Mouse (Mus musculus): ENCODE measurements around the gene Rbbp8nl. TPM values are rescaled to one million over a fixed set of nuclear protein-coding genes. Genes with fewer than 3 reads are reported as not detected.
"Not testable (repeated sequence)": the region's sequence is repeated elsewhere in the genome, so short reads cannot be mapped to it uniquely, and the experiment has no call there.

The Rbbp8nl gene
- total and polyA plus RNA-seq, 3 experiments = not detected

- not testable (repeated sequence) for H3K9me3 ChIP-seq (replicated peaks; ENCODE audit: insufficient read depth, low read length); H3K27me3 ChIP-seq (ENCODE audit: control insufficient read depth in 1 of 2, insufficient read depth in 2 of 2, low read length in 2 of 2); H3K27ac ChIP-seq (ENCODE audit: control insufficient read depth, low read depth, low read length); H3K9ac ChIP-seq (ENCODE audit: control insufficient read depth, low read depth, low read length, poor library complexity, severe bottlenecking); H3K4me3 ChIP-seq (ENCODE audit: control insufficient read depth in 1 of 2, insufficient read depth in 1 of 2, low read depth in 2 of 2, low read length in 2 of 2)
- Histone ChIP-seq H3K79me2 (ENCODE audit: control insufficient read depth, insufficient read depth, low read length, poor library complexity) (peaks cover 18% of the 10 kb centered on the region), H3K36me3 (ENCODE audit: control insufficient read depth in 1 of 2, insufficient read depth in 2 of 2, low read length in 2 of 2) (peaks cover 6 to 17% of the 10 kb centered on the region in 2 experiments), H3K4me1 (ENCODE audit: control insufficient read depth in 1 of 2, insufficient read depth in 2 of 2, low read length in 2 of 2) (peaks cover 0 to 10% of the 10 kb centered on the region in 2 experiments; a peak in 2 of 4 replicates)
- TF ChIP-seq SIN3A (IDR thresholded peaks at IDR 0.05; ENCODE audit: low read length) (0 out of 2 replicates have a peak, but pooled peaks have one; percentile 13), POLR2AphosphoS2 (IDR thresholded peaks at IDR 0.05; ENCODE audit: low read length) (0 out of 2 replicates have a peak, but pooled peaks have one; percentile 61)
- peak; percentile 49 for DNase-seq (ENCODE audit: low read depth, low spot score)
Measured at GRCm38 (mm10) chr2:180259826-180260609, 29.7 kb downstream of the Rbbp8nl start.

GRCm38 (mm10) chr2:180258951-180259484, 30.7 kb downstream of the Rbbp8nl start:
- not testable (repeated sequence) for H3K27me3 ChIP-seq (ENCODE audit: control insufficient read depth in 1 of 2, insufficient read depth in 2 of 2, low read length in 2 of 2); H3K9me3 ChIP-seq (replicated peaks; ENCODE audit: insufficient read depth, low read length); H3K4me3 ChIP-seq (ENCODE audit: control insufficient read depth in 1 of 2, insufficient read depth in 1 of 2, low read depth in 2 of 2, low read length in 2 of 2)
- Histone ChIP-seq H3K36me3 (ENCODE audit: control insufficient read depth in 1 of 2, insufficient read depth in 2 of 2, low read length in 2 of 2) (peaks cover 6 to 17% of the 10 kb centered on the region in 2 experiments), H3K79me2 (ENCODE audit: control insufficient read depth, insufficient read depth, low read length, poor library complexity) (peaks cover 18% of the 10 kb centered on the region), H3K9ac (ENCODE audit: control insufficient read depth, low read depth, low read length, poor library complexity, severe bottlenecking) (peak overlapping the region; percentile 92), H3K27ac (ENCODE audit: control insufficient read depth, low read depth, low read length) (peak overlapping the region; percentile 9), H3K4me1 (ENCODE audit: control insufficient read depth in 1 of 2, insufficient read depth in 2 of 2, low read length in 2 of 2) (peaks cover 0 to 11% of the 10 kb centered on the region in 2 experiments; a peak in 2 of 4 replicates)
- peak; percentile 41 for DNase-seq (ENCODE audit: low read depth, low spot score)
- peak in 1 of 2 experiments; percentile 58; a peak in 1 of 4 replicates for TF ChIP-seq POLR2A (IDR thresholded peaks at IDR 0.05; ENCODE audit: control insufficient read depth in 1 of 2, insufficient read depth in 1 of 2, low read depth in 1 of 2, low read length in 2 of 2, poor library complexity in 1 of 2)
- TF ChIP-seq ZMIZ1 (IDR thresholded peaks at IDR 0.05; ENCODE audit: low read depth, low read length) = 0 out of 2 replicates have a peak, but pooled peaks have one; percentile 37
- peak; percentile 94 for TF ChIP-seq POLR2AphosphoS2 (IDR thresholded peaks at IDR 0.05; ENCODE audit: low read length)

GRCm38 (mm10) chr2:180257963-180258865, 31.5 kb downstream of the Rbbp8nl start:
- no peaks in the 10 kb centered on the region for H3K27me3 ChIP-seq (ENCODE audit: control insufficient read depth in 1 of 2, insufficient read depth in 2 of 2, low read length in 2 of 2)
- H3K4me3 ChIP-seq (ENCODE audit: control insufficient read depth in 1 of 2, insufficient read depth in 1 of 2, low read depth in 2 of 2, low read length in 2 of 2) = peak overlapping the region; percentile 65 to 84
- 0 out of 2 replicates have a peak, but pooled peaks have one; percentile 8 for TF ChIP-seq TBP (IDR thresholded peaks at IDR 0.05; ENCODE audit: low read depth, low read length)
- TF ChIP-seq USF2 (IDR thresholded peaks at IDR 0.05; ENCODE audit: borderline replicate concordance in 1 of 2, insufficient read depth in 1 of 2, low read depth in 1 of 2, low read length in 2 of 2) = no peak
- no peak for TF ChIP-seq NRF1 (IDR thresholded peaks at IDR 0.05; ENCODE audit: insufficient read depth, low read depth, low read length, poor library complexity, severe bottlenecking)
- no peak for TF ChIP-seq TCF12 (IDR thresholded peaks at IDR 0.05; ENCODE audit: low read depth, low read length)
- peak; percentile 40; the same call in 1 of the 2 replicates for TF ChIP-seq MAX (IDR thresholded peaks at IDR 0.05; ENCODE audit: low read length)
- TF ChIP-seq MAFK (IDR thresholded peaks at IDR 0.05; ENCODE audit: borderline replicate concordance, low read depth, low read length) = no peak
- TF ChIP-seq HCFC1 (IDR thresholded peaks at IDR 0.05; ENCODE audit: low read depth, low read length) = no peak
- TF ChIP-seq CHD1 (IDR thresholded peaks at IDR 0.05; ENCODE audit: low read depth, low read length) = peak; percentile 97
- H3K79me2 ChIP-seq (ENCODE audit: control insufficient read depth, insufficient read depth, low read length, poor library complexity) = peaks cover 18% of the 10 kb centered on the region
- peak overlapping the region; percentile 92 for H3K9ac ChIP-seq (ENCODE audit: control insufficient read depth, low read depth, low read length, poor library complexity, severe bottlenecking)
- peaks cover 0 to 11% of the 10 kb centered on the region in 2 experiments; a peak in 2 of 4 replicates for H3K4me1 ChIP-seq (ENCODE audit: control insufficient read depth in 1 of 2, insufficient read depth in 2 of 2, low read length in 2 of 2)
- H3K27ac ChIP-seq (ENCODE audit: control insufficient read depth, low read depth, low read length) = peak overlapping the region; percentile 68
- no peak for DNase-seq (ENCODE audit: low read depth, low spot score)
- H3K36me3 ChIP-seq (ENCODE audit: control insufficient read depth in 1 of 2, insufficient read depth in 2 of 2, low read length in 2 of 2) = peaks cover 6 to 17% of the 10 kb centered on the region in 2 experiments
- H3K9me3 ChIP-seq (replicated peaks; ENCODE audit: insufficient read depth, low read length) = no peaks in the 10 kb centered on the region
